ENCODE assay signal across 8 mouse cellular contexts in genomic region chr2:158210503-158210902, GRCm38 (mm10). TPM values are rescaled to one million over a fixed set of nuclear protein-coding genes. Genes with fewer than 3 reads are reported as not detected.
A peak's percentile ranks its signal among the peaks of the same experiment; 100 is the strongest.
DNase-seq lines count a peak whose midpoint lies in the region; TF ChIP-seq lines count a peak whose summit lies in the region.

No protein-coding gene starts in this region.

- 56% methylated on average over 4 of the region's 4 CpGs for WGBS in thymus, adult 2 months

- no peaks in the 10 kb centered on the region for H3K36me3 ChIP-seq in thymus, adult 2 months (ENCODE audit: control insufficient read depth, insufficient read depth, low read length)

- TF ChIP-seq POLR2A in thymus, adult 2 months (IDR thresholded peaks at IDR 0.05; ENCODE audit: control insufficient read depth, extremely low read depth, insufficient read depth, low read length, poor library complexity): no peak

- H3K27ac ChIP-seq in thymus, adult 2 months (ENCODE audit: control insufficient read depth, insufficient read depth, low read length): no peak overlapping the region

- no peak overlapping the region for H3K4me3 ChIP-seq in thymus, adult 2 months (ENCODE audit: control insufficient read depth, insufficient read depth, low read length)

- peak; percentile 52 to 68 for DNase-seq in cerebellum, adult 18-20 months
- DNase-seq in cerebellum, adult 11 months: no peak
- DNase-seq in kidney, adult 9 months: peak; percentile 44
- DNase-seq in kidney, adult 11 months: no peak
- DNase-seq in thymus, adult 2 months: peak; percentile 37
- no peak for DNase-seq in thymus, postnatal 0 days (ENCODE audit: low spot score)
- peak; percentile 28 for DNase-seq in thymus, postnatal 25 days
- no peak for DNase-seq in embryo, embryonic 10.5 days (ENCODE audit: low spot score)

- H3K4me1 ChIP-seq in thymus, adult 2 months (replicated peaks; ENCODE audit: control insufficient read depth, insufficient read depth, low read length): no peaks in the 10 kb centered on the region

- no peak for TF ChIP-seq CTCF in thymus, adult 2 months (IDR thresholded peaks at IDR 0.05; ENCODE audit: borderline replicate concordance, control insufficient read depth, extremely low read depth, insufficient read depth, low read length, poor library complexity)

- no peaks in the 10 kb centered on the region for H3K27me3 ChIP-seq in thymus, adult 2 months (ENCODE audit: control insufficient read depth, insufficient read depth, low read length)

RNA-seq across cellular contexts. Expression of gene D630003M21Rik, which starts 18.5 kb away (rescaled TPM):
- polyA plus RNA-seq in thymus, adult 2 months (2012; rRNA removed): 2.2 and 3.1 TPM in 2 replicates
- 0.35 and 0.47 TPM in 2 replicates for polyA plus RNA-seq in thymus, postnatal 0 days (2015; fragmentation: Nextera tagmentation; extraction: Ambion mirVana)

RNA-seq across cellular contexts. Expression of gene Bpi, which starts 47.4 kb away (rescaled TPM):
- polyA plus RNA-seq in thymus, adult 2 months (2012; rRNA removed): 0.06 and 0.32 TPM in 2 replicates
- 0.08 TPM in 1 of 2 replicates, not detected in the other for polyA plus RNA-seq in thymus, postnatal 0 days (2015; fragmentation: Nextera tagmentation; extraction: Ambion mirVana)

Comparison
In these comparisons a context has a peak if more than half of its experiments do, and no peak if none do; other contexts are left out.
1. DNase-seq: peak in cerebellum, adult 18-20 months (2 of 2), kidney, adult 9 months (single experiment), thymus, adult 2 months (single experiment) and thymus, postnatal 25 days (single experiment); none in cerebellum, adult 11 months (single experiment), kidney, adult 11 months (single experiment), thymus, postnatal 0 days (single experiment) and embryo, embryonic 10.5 days (single experiment).